13 mouse cellular contexts compared by ENCODE assay signal in the genomic region with DNA sequence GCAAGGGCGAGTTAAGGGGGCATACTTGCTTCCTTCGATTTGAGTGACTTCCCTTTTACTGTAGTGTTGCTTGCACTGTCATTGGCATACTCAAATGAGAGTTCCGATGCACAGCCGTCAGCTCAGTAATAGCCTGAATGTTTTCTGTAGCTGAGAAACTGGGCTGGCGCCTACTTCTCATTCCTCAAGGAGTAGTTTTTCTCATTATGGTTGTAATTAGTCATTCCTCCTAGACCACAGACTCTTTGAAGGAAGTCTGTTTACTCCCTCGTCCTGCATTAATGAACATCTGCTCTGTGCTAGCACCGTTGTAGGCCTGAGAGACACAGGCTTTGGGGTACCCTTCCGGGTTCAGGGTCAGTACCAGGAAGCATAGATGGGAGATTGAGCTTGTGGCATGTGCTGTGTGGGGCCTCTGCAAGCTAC.
DNase-seq lines count a peak whose midpoint lies in the region; ATAC-seq lines count a peak whose summit lies in the region.
"Had no signal": no experiment of that assay in that cellular context is flagged by ENCODE, and none has a peak within 500 bp of the region (broad histone marks: within the 10 kb centered on the region; RNA-seq: fewer than 3 reads in every experiment).

No protein-coding gene starts in this region.

- no peak for DNase-seq in forebrain, embryonic 11.5 days (ENCODE audit: low spot score)
- DNase-seq in right cerebral cortex, adult 2 months (ENCODE audit: low spot score in 2 of 2): peak; percentile 57 to 59
- DNase-seq in right cerebral cortex, postnatal 4 days: no peak
- DNase-seq in thymus, postnatal 14 days: peak; percentile 61
- DNase-seq in spleen, postnatal 10 days (ENCODE audit: low spot score in 2 of 2): no peak
- DNase-seq: cerebellum, adult 8-10 months; heart, postnatal 10 days; lung, adult 2 months had no signal

- H3K9ac ChIP-seq in forebrain, embryonic 13.5 days: no peak overlapping the region
- no peak overlapping the region for H3K9ac ChIP-seq in forebrain, embryonic 11.5 days (ENCODE audit: low read length)
- no peak overlapping the region for H3K9ac ChIP-seq in liver, embryonic 12.5 days
- H3K9ac ChIP-seq: neural tube, embryonic 12.5 days had no signal

- no peak overlapping the region for H3K4me2 ChIP-seq in forebrain, embryonic 13.5 days
- no peak overlapping the region for H3K4me2 ChIP-seq in forebrain, embryonic 11.5 days (ENCODE audit: low read depth, low read length, severe bottlenecking)
- no peak overlapping the region for H3K4me2 ChIP-seq in liver, embryonic 12.5 days
- H3K4me2 ChIP-seq: neural tube, embryonic 12.5 days had no signal

- H3K9me3 ChIP-seq in forebrain, embryonic 13.5 days (replicated peaks): no peaks in the 10 kb centered on the region
- no peaks in the 10 kb centered on the region for H3K9me3 ChIP-seq in forebrain, embryonic 11.5 days (ENCODE audit: control insufficient read depth, low read length)
- H3K9me3 ChIP-seq in liver, embryonic 12.5 days (replicated peaks): no peaks in the 10 kb centered on the region
- H3K9me3 ChIP-seq: neural tube, embryonic 12.5 days had no signal

- WGBS in forebrain, embryonic 13.5 days: 22% methylated on average over 8 of the region's 8 CpGs
- 59% methylated on average over 8 of the region's 8 CpGs for WGBS in forebrain, embryonic 11.5 days
- WGBS in liver, embryonic 12.5 days (ENCODE audit: insufficient replicate concordance): 57% methylated on average over 8 of the region's 8 CpGs

- no peaks in the 10 kb centered on the region for H3K36me3 ChIP-seq in forebrain, embryonic 13.5 days (ENCODE audit: poor library complexity, severe bottlenecking)
- no peaks in the 10 kb centered on the region for H3K36me3 ChIP-seq in forebrain, embryonic 11.5 days (ENCODE audit: control insufficient read depth, insufficient read depth, low read length)
- H3K36me3 ChIP-seq in liver, embryonic 12.5 days: no peaks in the 10 kb centered on the region
- H3K36me3 ChIP-seq: neural tube, embryonic 12.5 days had no signal

- no peaks in the 10 kb centered on the region for H3K27me3 ChIP-seq in forebrain, embryonic 13.5 days
- H3K27me3 ChIP-seq in forebrain, embryonic 11.5 days (ENCODE audit: control insufficient read depth, insufficient read depth, low read length): no peaks in the 10 kb centered on the region
- H3K27me3 ChIP-seq in liver, embryonic 12.5 days (replicated peaks): no peaks in the 10 kb centered on the region
- H3K27me3 ChIP-seq: neural tube, embryonic 12.5 days had no signal

- H3K27ac ChIP-seq in forebrain, embryonic 13.5 days: peak overlapping the region; percentile 76
- H3K27ac ChIP-seq in forebrain, embryonic 11.5 days (ENCODE audit: low read depth, low read length): no peak overlapping the region
- no peak overlapping the region for H3K27ac ChIP-seq in liver, embryonic 12.5 days
- H3K27ac ChIP-seq: neural tube, embryonic 12.5 days had no signal

- H3K4me3 ChIP-seq in forebrain, embryonic 13.5 days: no peak overlapping the region
- no peak overlapping the region for H3K4me3 ChIP-seq in forebrain, embryonic 11.5 days (ENCODE audit: low read depth, low read length)
- no peak overlapping the region for H3K4me3 ChIP-seq in liver, embryonic 12.5 days
- H3K4me3 ChIP-seq: left cerebral cortex, adult 2 months; neural tube, embryonic 12.5 days had no signal

- ATAC-seq in forebrain, embryonic 13.5 days: peak; percentile 71
- ATAC-seq in forebrain, embryonic 11.5 days (replicated peaks; ENCODE audit: low FRiP score): no peak
- peak; percentile 32 for ATAC-seq in inflammation-experienced regulatory T-cells, adult 6 months
- no peak for ATAC-seq in liver, embryonic 12.5 days

- H3K4me1 ChIP-seq in forebrain, embryonic 13.5 days: peaks cover 56% of the 10 kb centered on the region
- peaks cover 23% of the 10 kb centered on the region for H3K4me1 ChIP-seq in forebrain, embryonic 11.5 days (replicated peaks; ENCODE audit: control insufficient read depth, insufficient read depth, low read length)
- H3K4me1 ChIP-seq in liver, embryonic 12.5 days: peaks cover 12% of the 10 kb centered on the region

Comparison
In these comparisons a context has a peak if more than half of its experiments do, and no peak if none do; other contexts are left out.
1. ATAC-seq: peak in forebrain, embryonic 13.5 days (single experiment) and inflammation-experienced regulatory T-cells, adult 6 months (single experiment); none in forebrain, embryonic 11.5 days (single experiment) and liver, embryonic 12.5 days (single experiment).
2. DNase-seq: peak in right cerebral cortex, adult 2 months (2 of 2) and thymus, postnatal 14 days (single experiment); none in forebrain, embryonic 11.5 days (single experiment), right cerebral cortex, postnatal 4 days (single experiment) and spleen, postnatal 10 days (0 of 2).